Comparison of ENCODE assay signal across 10 mouse cellular contexts in genomic region chr6:36672399-36673221, GRCm38 (mm10).
DNase-seq lines count a peak whose midpoint lies in the region; ATAC-seq and TF ChIP-seq lines count a peak whose summit lies in the region.
"Had no signal": no experiment of that assay in that cellular context is flagged by ENCODE, and none has a peak within 500 bp of the region (broad histone marks: within the 10 kb centered on the region; RNA-seq: fewer than 3 reads in every experiment).

No protein-coding gene starts in this region.

- H3K27ac ChIP-seq in heart, embryonic 16.5 days (ENCODE audit: low read length) = peak overlapping the region; percentile 13; the same call in 1 of the 2 replicates
- no peak overlapping the region for H3K27ac ChIP-seq in heart, adult 2 months
- H3K27ac ChIP-seq in forebrain, embryonic 11.5 days (ENCODE audit: low read depth, low read length) = no peak overlapping the region
- 0 out of 2 replicates have a peak overlapping the region, but pooled peaks have one; percentile 26 for H3K27ac ChIP-seq in hindbrain, embryonic 15.5 days (replicated peaks)

- 83% methylated on average over 11 of the region's 11 CpGs for WGBS in heart, embryonic 16.5 days
- WGBS in heart, adult 2 months = 75% methylated on average over 11 of the region's 11 CpGs
- WGBS in forebrain, embryonic 11.5 days = 56% methylated on average over 11 of the region's 11 CpGs
- WGBS in hindbrain, embryonic 15.5 days = 36% methylated on average over 11 of the region's 11 CpGs

- no peak overlapping the region for H3K4me3 ChIP-seq in heart, embryonic 16.5 days (ENCODE audit: low read length)
- H3K4me3 ChIP-seq in heart, adult 2 months = no peak overlapping the region
- H3K4me3 ChIP-seq in forebrain, embryonic 11.5 days (ENCODE audit: low read depth, low read length) = no peak overlapping the region
- no peak overlapping the region for H3K4me3 ChIP-seq in hindbrain, embryonic 15.5 days
- H3K4me3 ChIP-seq: megakaryocyte, embryonic 14.5 days had no signal

- TF ChIP-seq POLR2A in heart, adult 2 months (IDR thresholded peaks at IDR 0.05; ENCODE audit: insufficient read depth, low read depth, low read length) = no peak

- no peak for DNase-seq in heart, adult 2 months
- DNase-seq in MN1 (ENCODE audit: low spot score) = peak; percentile 49
- no peak for DNase-seq in forebrain, embryonic 11.5 days (ENCODE audit: low spot score)
- no peak for DNase-seq in adrenal gland, postnatal 14 days
- DNase-seq: liver had no signal

- no peaks in the 10 kb centered on the region; the same call in 1 of the 2 replicates for H3K9me3 ChIP-seq in heart, embryonic 16.5 days (replicated peaks; ENCODE audit: control insufficient read depth, low read length)
- no peaks in the 10 kb centered on the region for H3K9me3 ChIP-seq in forebrain, embryonic 11.5 days (ENCODE audit: control insufficient read depth, low read length)
- no peaks in the 10 kb centered on the region for H3K9me3 ChIP-seq in hindbrain, embryonic 15.5 days

- intact Hi-C loops in heart, adult 2 months (cut with DNase I) = no loop called here

- no peaks in the 10 kb centered on the region for H3K36me3 ChIP-seq in heart, embryonic 16.5 days (ENCODE audit: control insufficient read depth, insufficient read depth)
- H3K36me3 ChIP-seq in heart, adult 2 months (ENCODE audit: control insufficient read depth, insufficient read depth, low read length) = no peaks in the 10 kb centered on the region
- H3K36me3 ChIP-seq in forebrain, embryonic 11.5 days (ENCODE audit: control insufficient read depth, insufficient read depth, low read length) = no peaks in the 10 kb centered on the region
- no peaks in the 10 kb centered on the region for H3K36me3 ChIP-seq in hindbrain, embryonic 15.5 days

- no peak overlapping the region for H3K9ac ChIP-seq in heart, embryonic 16.5 days (ENCODE audit: low read length)
- no peak overlapping the region for H3K9ac ChIP-seq in heart, adult 2 months (ENCODE audit: low read depth, low read length)
- H3K9ac ChIP-seq in forebrain, embryonic 11.5 days (ENCODE audit: low read length) = no peak overlapping the region
- H3K9ac ChIP-seq in hindbrain, embryonic 15.5 days = no peak overlapping the region

- peaks cover 12% of the 10 kb centered on the region for H3K4me1 ChIP-seq in heart, embryonic 16.5 days (ENCODE audit: control insufficient read depth, insufficient read depth, low read length)
- no peaks in the 10 kb centered on the region for H3K4me1 ChIP-seq in heart, adult 2 months (ENCODE audit: control insufficient read depth, insufficient read depth, low read length)
- H3K4me1 ChIP-seq in forebrain, embryonic 11.5 days (replicated peaks; ENCODE audit: control insufficient read depth, insufficient read depth, low read length) = no peaks in the 10 kb centered on the region
- H3K4me1 ChIP-seq in hindbrain, embryonic 15.5 days (replicated peaks) = peaks cover 12% of the 10 kb centered on the region
- H3K4me1 ChIP-seq: megakaryocyte, embryonic 14.5 days had no signal

- no peak for TF ChIP-seq EP300 in heart, adult 2 months (IDR thresholded peaks at IDR 0.05; ENCODE audit: insufficient read depth, low read depth, low read length)

- H3K27me3 ChIP-seq in heart, embryonic 16.5 days (ENCODE audit: control insufficient read depth, insufficient read depth, low read length) = no peaks in the 10 kb centered on the region
- H3K27me3 ChIP-seq in heart, adult 2 months (ENCODE audit: control insufficient read depth, insufficient read depth, low read length) = no peaks in the 10 kb centered on the region
- H3K27me3 ChIP-seq in forebrain, embryonic 11.5 days (ENCODE audit: control insufficient read depth, insufficient read depth, low read length) = no peaks in the 10 kb centered on the region
- no peaks in the 10 kb centered on the region for H3K27me3 ChIP-seq in hindbrain, embryonic 15.5 days
- H3K27me3 ChIP-seq: megakaryocyte, embryonic 14.5 days had no signal

- TF ChIP-seq CTCF in heart, adult 2 months (IDR thresholded peaks at IDR 0.05) = no peak

- H3K79me2 ChIP-seq in heart, adult 2 months (replicated peaks; ENCODE audit: control insufficient read depth, insufficient read depth, low read length) = no peaks in the 10 kb centered on the region

- H3K4me2 ChIP-seq in heart, embryonic 16.5 days (ENCODE audit: low read depth, low read length) = no peak overlapping the region
- H3K4me2 ChIP-seq in forebrain, embryonic 11.5 days (ENCODE audit: low read depth, low read length, severe bottlenecking) = no peak overlapping the region
- H3K4me2 ChIP-seq in hindbrain, embryonic 15.5 days = no peak overlapping the region

- no peak for ATAC-seq in heart, embryonic 16.5 days (replicated peaks; ENCODE audit: extremely low read depth, insufficient read depth, low FRiP score)
- peak; percentile 53; the same call in 1 of the 2 replicates for ATAC-seq in forebrain, embryonic 11.5 days (replicated peaks; ENCODE audit: low FRiP score)
- ATAC-seq in hindbrain, embryonic 15.5 days (ENCODE audit: low FRiP score, low read depth) = no peak
- ATAC-seq in megakaryocyte progenitor cell, adult 5-6 weeks (replicated peaks; ENCODE audit: poor library complexity) = no peak
- ATAC-seq in erythroblast, adult 5-6 weeks (replicated peaks; ENCODE audit: low FRiP score, poor library complexity, severe bottlenecking) = no peak

Comparison
In these comparisons a context has a peak if more than half of its experiments do, and no peak if none do; other contexts are left out.
1. H3K27ac ChIP-seq: peak in heart, embryonic 16.5 days (single experiment) and hindbrain, embryonic 15.5 days (single experiment); none in heart, adult 2 months (single experiment) and forebrain, embryonic 11.5 days (single experiment).